Mouse (Mus musculus) right cerebral cortex, adult 18-20 months (tissue): ENCODE data around the gene Gnl3l.
A peak's percentile ranks its signal among the peaks of the same experiment; 100 is the strongest.

Source experiments
- DNase-seq: peaks from one replicate; pipeline ENCODE4 v3.0.0; 2022; ENCODE audit warnings: mixed read lengths

The Gnl3l gene

DNA sequence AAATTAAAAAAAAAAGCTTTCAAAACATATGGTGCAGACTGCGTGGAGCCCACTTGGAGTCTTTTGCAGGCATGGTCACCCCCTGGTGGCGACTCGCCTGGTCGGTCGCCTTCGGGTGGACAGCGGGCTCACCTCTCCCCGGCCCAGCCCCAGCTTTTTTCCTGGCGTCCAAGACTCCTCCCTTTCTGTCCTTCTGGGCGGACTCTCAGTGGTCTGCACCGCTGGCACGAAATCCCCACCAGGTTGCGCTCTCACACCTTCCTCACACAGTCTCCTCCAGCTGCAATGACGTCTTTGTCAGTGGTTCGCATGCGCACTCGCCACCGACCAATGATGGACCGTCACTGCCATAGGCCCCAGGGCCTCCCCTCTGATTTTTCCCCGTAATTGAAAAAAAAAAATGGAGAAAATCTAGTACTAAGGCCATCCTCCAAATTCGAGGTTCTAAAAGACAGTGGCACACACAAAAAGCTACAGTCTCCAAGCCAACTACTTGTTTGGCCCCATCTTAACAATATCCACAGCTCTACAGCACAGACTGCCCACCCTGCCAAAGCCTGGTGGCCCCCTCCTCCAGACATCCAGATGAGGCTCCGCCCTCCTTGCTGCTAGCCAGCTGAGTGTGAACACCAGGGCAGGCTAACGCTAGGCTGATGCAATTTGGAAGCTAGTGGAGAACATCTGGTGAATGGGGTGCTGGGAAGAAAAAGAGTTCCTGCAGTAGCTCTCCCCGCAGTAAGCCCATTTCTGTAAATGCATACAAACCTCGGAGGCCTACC, 60.4 kb downstream of the Gnl3l start:
- DNase-seq: peak; percentile 49

DNA sequence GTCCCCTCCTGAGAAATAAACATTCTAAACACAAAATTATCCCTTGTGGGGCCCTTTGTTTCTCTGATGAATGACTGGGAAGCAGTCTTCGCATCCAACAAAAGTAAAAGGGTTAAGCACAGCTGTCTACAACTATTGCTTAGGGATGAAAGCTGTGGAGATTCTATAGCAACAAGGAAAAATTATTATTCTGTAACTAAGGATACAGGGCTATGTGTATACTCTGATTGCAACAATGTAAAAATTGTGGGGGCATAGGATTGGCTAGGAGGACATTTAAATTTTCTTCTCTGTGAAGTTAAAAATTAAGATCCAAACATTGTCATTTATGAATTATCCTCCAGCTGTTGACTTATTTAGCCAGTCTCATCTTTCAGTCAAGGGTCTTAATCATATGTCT, 61.1 kb downstream of the Gnl3l start:
- no peak for DNase-seq

DNA sequence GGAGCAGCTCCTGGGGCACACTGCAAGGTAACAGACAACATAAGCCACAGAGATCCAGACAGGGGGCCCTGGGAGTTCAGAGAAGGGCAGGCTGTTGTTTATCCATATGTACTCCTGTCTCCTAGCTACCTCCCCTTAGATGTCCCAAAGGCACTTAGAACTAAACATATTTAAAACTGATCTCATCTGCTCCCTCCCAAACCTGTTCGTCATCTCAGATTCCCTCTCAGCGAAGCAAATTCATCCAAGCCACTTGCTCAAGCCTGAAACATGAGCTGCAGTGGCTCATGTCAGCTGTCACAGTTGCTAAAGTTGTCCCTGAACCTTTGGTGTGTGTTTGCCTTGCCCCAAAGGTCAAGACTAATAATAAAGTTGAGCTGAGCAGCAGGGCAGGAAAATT, 61.7 kb downstream of the Gnl3l start:
- DNase-seq: no peak

DNA sequence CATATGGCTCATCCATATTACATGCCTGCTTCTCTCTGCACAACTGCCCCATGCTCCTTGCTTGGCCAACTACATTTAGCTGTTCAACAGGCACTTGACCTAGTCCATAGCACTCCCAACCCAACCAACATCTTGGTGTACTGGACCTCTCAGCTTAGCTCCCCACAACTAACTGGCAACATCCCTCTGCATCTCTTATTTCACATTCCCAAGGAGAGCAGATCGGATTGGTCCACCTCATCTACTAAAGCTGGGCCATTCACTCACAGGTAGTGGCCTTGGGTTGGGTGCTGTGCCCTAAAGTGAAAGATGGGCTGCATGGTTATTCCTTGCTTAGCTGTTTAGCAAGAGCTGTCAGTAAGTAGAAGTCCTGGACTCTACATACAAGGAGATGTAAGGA, 62.4 kb downstream of the Gnl3l start:
- no peak for DNase-seq
